Mouse (Mus musculus) heart, adult 2 months (tissue): ENCODE data around the gene Gm48551. TPM values are rescaled to one million over a fixed set of nuclear protein-coding genes. Genes with fewer than 3 reads are reported as not detected.

ENCODE experiments used
- DNase-seq, 2 experiments: peaks; one replicate each; pipeline ENCODE4 v3.0.0; 2021
- H3K27ac ChIP-seq: fragments of 200-600 bp; 2 replicates; pipeline ENCODE4 v1.8.1; 2022
- H3K27me3 ChIP-seq: fragments of 200-500 bp; 2 replicates; pipeline ENCODE4 v1.6.1; 2012; ENCODE audit warnings: mild to moderate bottlenecking, low read length, inconsistent platforms, mixed read lengths; ENCODE audit not compliant: control insufficient read depth, insufficient read depth
- H3K36me3 ChIP-seq: fragments of 200-500 bp; 2 replicates; pipeline ENCODE4 v1.6.1; 2012; ENCODE audit warnings: low read length, inconsistent platforms; ENCODE audit not compliant: control insufficient read depth, insufficient read depth
- H3K4me1 ChIP-seq: fragments of 200-500 bp; 2 replicates; pipeline ENCODE4 v1.6.1; 2011; ENCODE audit warnings: low read length; ENCODE audit not compliant: control insufficient read depth, insufficient read depth
- H3K4me3 ChIP-seq: fragments of 200-600 bp; 2 replicates; pipeline ENCODE4 v1.8.1; 2022
- H3K79me2 ChIP-seq: fragments of 200-500 bp; replicated peaks from 2 replicates; pipeline ENCODE4 v1.6.1; 2012; ENCODE audit warnings: mild to moderate bottlenecking, inconsistent platforms, low read length, moderate library complexity, mixed read lengths; ENCODE audit not compliant: control insufficient read depth, insufficient read depth
- H3K9ac ChIP-seq: fragments of 200-500 bp; 2 replicates; pipeline ENCODE4 v1.6.1; 2012; ENCODE audit warnings: low read depth, mild to moderate bottlenecking, control low read depth, inconsistent platforms, low read length, mixed read lengths
- CTCF ChIP-seq: fragments of 200-600 bp; IDR thresholded peaks from 2 replicates; pipeline ENCODE4 v1.8.1; 2022; ENCODE audit warnings: antibody characterized with exemption, mild to moderate bottlenecking, moderate library complexity
- EP300 ChIP-seq: fragments of 200-500 bp; IDR thresholded peaks from 2 replicates; pipeline ENCODE4 v1.6.1; 2011; ENCODE audit warnings: low read depth, low read length, control low read depth; ENCODE audit not compliant: insufficient read depth
- POLR2A ChIP-seq: fragments of 200-500 bp; IDR thresholded peaks from 2 replicates; pipeline ENCODE4 v1.6.1; 2011; ENCODE audit warnings: mild to moderate bottlenecking, low read depth, low read length, control low read depth; ENCODE audit not compliant: insufficient read depth
- WGBS: fragments of 180-500 bp; shearing (Covaris S2); methylation state at CpG from one replicate; pipeline ENCODE4 v1.1.7; 2018; 5-methylcytosine and 5-hydroxymethylcytosine counted together
- intact Hi-C: fragments of 180-260 bp; cut with DNase I; formaldehyde crosslinking; loops from one replicate; pipeline ENCODE4 v1.15.1; 2025
- polyA plus RNA-seq: library from polyadenylated mRNA; depleted of rRNA; stranded (reverse); fragments of >200 nt; gene quantifications from 2 replicates; pipeline ENCODE4 v1.2.3, GENCODE M21; 2012
- total RNA-seq, 2 experiments: library from RNA; stranded (reverse); gene quantifications; 2 replicates each; pipeline ENCODE4 v1.2.3; 2021

The Gm48551 gene
- total and polyA plus RNA-seq, 3 experiments = 0.73 to 2.1 (median 1.9) TPM

GRCm38 (mm10) chr10:81355533-81355932, 28.7 kb upstream of the Gm48551 start:
- H3K9ac ChIP-seq = no peak overlapping the region
- TF ChIP-seq EP300 = no peak
- no peak for TF ChIP-seq POLR2A
- no peak for TF ChIP-seq CTCF
- WGBS = 78% methylated on average over 4 of the region's 4 CpGs
- intact Hi-C loops = no loop called here
- H3K36me3 ChIP-seq = no peaks in the 10 kb centered on the region
- no peak overlapping the region for H3K27ac ChIP-seq
- H3K4me1 ChIP-seq = peaks cover 6% of the 10 kb centered on the region
- H3K4me3 ChIP-seq = no peak overlapping the region
- H3K79me2 ChIP-seq = no peaks in the 10 kb centered on the region
- no peaks in the 10 kb centered on the region for H3K27me3 ChIP-seq
- no peak for DNase-seq

DNA sequence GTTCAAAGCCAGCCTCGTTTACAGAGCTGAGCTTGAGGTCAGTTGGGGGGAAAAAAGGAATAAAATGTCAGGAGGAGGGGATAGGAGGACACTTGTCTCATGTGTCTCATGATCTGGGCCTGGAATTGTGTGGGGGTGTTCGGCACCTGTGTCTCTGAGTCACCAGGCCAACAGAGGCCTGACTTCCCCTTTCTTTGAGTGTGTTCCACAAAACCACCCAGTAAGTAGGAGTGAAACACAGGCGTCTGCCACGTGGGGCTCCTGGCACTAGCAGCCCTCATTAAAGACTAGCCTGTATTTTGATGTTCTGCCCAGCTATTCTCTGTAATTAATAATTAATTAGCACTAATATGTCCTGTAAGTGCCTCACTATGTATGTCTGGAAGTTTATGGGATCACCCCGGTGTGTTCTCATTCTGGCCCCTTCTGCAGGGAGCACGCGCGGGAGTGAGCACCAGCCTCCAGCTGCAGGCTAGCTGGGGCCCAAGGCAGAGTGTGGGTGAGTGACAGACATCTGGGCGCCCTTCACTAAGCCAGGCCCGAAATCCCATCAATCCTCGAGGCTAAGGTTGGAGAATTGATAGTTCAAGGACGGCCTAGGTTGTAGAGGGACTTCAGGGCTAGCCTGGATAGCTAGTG, 27.8 kb upstream of the Gm48551 start:
- intact Hi-C loops = no loop called here
- WGBS = 60% methylated on average over 12 of the region's 12 CpGs
- peak overlapping the region; percentile 59 for H3K27ac ChIP-seq

DNA sequence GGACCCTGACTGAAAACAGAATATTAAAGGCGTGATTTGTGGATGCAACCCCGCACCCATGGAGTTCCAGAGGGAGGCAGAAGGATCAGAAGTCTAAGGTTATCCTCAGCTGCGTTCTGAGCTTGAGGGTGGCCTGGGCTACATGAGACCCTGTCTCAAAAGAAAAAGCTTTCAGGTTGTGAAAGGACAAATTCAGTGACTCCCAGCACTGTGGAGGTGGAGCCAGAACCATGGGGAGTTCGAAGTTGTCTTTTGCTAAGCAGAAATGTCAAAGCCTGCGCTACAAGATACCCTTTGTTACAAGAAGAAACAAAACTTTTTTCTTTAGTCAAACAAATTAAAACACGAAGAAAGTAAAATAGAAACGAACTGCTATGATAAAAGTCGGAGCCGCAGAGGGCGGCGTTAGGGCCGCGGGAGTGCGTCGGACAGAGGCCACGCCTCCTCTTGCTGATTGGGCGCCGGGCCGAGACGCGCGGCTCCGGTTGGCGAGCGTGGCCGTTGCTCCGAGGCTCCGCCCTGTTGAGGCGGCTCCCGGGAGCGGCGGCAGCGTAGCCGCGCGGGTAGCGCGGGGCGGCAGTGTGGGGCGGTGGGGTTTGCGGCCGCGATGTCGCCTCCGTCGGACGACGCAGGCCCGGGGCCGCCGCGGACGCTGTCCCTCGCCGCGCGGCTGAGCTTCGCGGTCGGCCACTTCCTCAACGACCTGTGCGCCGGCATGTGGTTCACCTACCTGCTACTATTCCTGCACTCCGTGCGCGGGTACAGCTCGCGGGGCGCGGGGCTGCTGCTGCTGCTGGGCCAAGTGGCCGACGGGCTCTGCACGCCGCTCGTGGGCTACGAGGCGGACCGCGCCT, 27.0 kb upstream of the Gm48551 start, which contains the start of gene Mfsd12:
TSS of gene Mfsd12 (plus strand) at position 501 of the 854 bp plus-strand sequence.
- Histone ChIP-seq H3K9ac (peak within 1 kb of the TSS; percentile 94), H3K79me2 (no peaks in the 10 kb centered on the region), H3K4me3 (peak within 1 kb of the TSS; percentile 69), H3K27me3 (no peaks in the 10 kb centered on the region), H3K4me1 (peaks cover 6% of the 10 kb centered on the region), H3K27ac (peak within 1 kb of the TSS; percentile 82), H3K36me3 (no peaks in the 10 kb centered on the region)
- DNase-seq = peak; percentile 93 to 95
- intact Hi-C loops = no loop called here
- WGBS = 2% methylated on average over 79 of the region's 79 CpGs
- TF ChIP-seq CTCF (no peak), EP300 (0 out of 2 replicates have a peak, but pooled peaks have one; percentile 0), POLR2A (peak; percentile 58; the same call in 1 of the 2 replicates)

More for the DNA sequence above, 27.8 kb upstream of the Gm48551 start:
- H3K9ac ChIP-seq = no peak overlapping the region
- no peaks in the 10 kb centered on the region for H3K36me3 ChIP-seq
- peaks cover 6% of the 10 kb centered on the region for H3K4me1 ChIP-seq
- no peaks in the 10 kb centered on the region for H3K79me2 ChIP-seq
- no peaks in the 10 kb centered on the region for H3K27me3 ChIP-seq
- DNase-seq = peak in 1 of 2 experiments; percentile 48
- no peak overlapping the region; the same call in 1 of the 2 replicates for H3K4me3 ChIP-seq
- TF ChIP-seq CTCF (no peak), EP300 (no peak), POLR2A (no peak)

DNA sequence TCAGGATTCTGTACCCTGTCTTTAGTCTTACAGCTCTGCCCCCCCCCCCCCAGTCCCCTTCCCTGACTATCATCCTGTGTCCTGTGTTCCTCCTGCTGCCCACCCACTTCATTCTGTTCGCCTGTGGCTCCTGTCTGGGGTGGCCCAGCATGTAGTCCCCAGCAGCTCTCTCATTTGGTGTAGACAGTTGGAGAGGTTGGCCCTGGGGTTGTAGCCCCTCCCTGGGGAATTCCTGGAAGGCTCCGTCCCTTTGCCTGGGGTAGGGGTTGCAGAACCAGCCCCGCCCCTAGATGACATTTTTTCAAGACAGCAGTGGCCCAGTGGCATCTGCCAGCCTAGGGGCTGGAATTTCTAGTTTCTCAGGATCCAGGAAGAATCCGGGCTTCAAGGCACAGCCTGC, 26.1 kb upstream of the Gm48551 start:
- intact Hi-C loops = no loop called here
- TF ChIP-seq EP300 (no peak), POLR2A (no peak)

GRCm38 (mm10) chr10:81358841-81359240, 25.4 kb upstream of the Gm48551 start:
- TF ChIP-seq CTCF (no peak), POLR2A (no peak), EP300 (no peak)
- Histone ChIP-seq H3K27ac (no peak overlapping the region), H3K4me3 (no peak overlapping the region), H3K79me2 (no peaks in the 10 kb centered on the region), H3K9ac (no peak overlapping the region), H3K36me3 (no peaks in the 10 kb centered on the region), H3K27me3 (no peaks in the 10 kb centered on the region), H3K4me1 (peaks cover 9% of the 10 kb centered on the region)
- intact Hi-C loops = no loop called here
- no peak for DNase-seq
- WGBS = 62% methylated on average over 1 of the region's 1 CpGs

More for the DNA sequence above, 26.1 kb upstream of the Gm48551 start:
- Histone ChIP-seq H3K9ac (peak overlapping the region; percentile 94), H3K4me1 (peaks cover 7% of the 10 kb centered on the region), H3K27me3 (no peaks in the 10 kb centered on the region), H3K36me3 (no peaks in the 10 kb centered on the region), H3K4me3 (peak overlapping the region; percentile 69), H3K79me2 (no peaks in the 10 kb centered on the region), H3K27ac (no peak overlapping the region)
- WGBS = 35% methylated on average over 4 of the region's 4 CpGs
- DNase-seq = no peak

- no peak for DNase-seq
- no peaks in the 10 kb centered on the region for H3K27me3 ChIP-seq
- H3K36me3 ChIP-seq = no peaks in the 10 kb centered on the region
- H3K27ac ChIP-seq = no peak overlapping the region
- peaks cover 12% of the 10 kb centered on the region for H3K4me1 ChIP-seq
- TF ChIP-seq POLR2A (no peak), EP300 (no peak), CTCF (no peak)
- 73% methylated on average over 8 of the region's 8 CpGs for WGBS
- intact Hi-C loops = no loop called here
- H3K9ac ChIP-seq = no peak overlapping the region
- no peaks in the 10 kb centered on the region for H3K79me2 ChIP-seq
- H3K4me3 ChIP-seq = no peak overlapping the region
Measured at GRCm38 (mm10) chr10:81360721-81361120, 23.5 kb upstream of the Gm48551 start.
